Mouse (Mus musculus) B cell, adult 2 months (primary cell): ENCODE measurements around the gene Exosc7.

Source experiments
- DNase-seq, 2 experiments: peaks; one replicate each; pipeline ENCODE4 v3.0.0; 2022

The Exosc7 gene

GRCm38 (mm10) chr9:123112805-123113521 lies at the start of gene Exosc7, which contains the start of gene Zdhhc3:
TSS of gene Exosc7 (plus strand) at chr9:123113215.
TSS of gene Zdhhc3 (minus strand) at chr9:123113205.
- DNase-seq: peak; percentile 88 to 93

DNA sequence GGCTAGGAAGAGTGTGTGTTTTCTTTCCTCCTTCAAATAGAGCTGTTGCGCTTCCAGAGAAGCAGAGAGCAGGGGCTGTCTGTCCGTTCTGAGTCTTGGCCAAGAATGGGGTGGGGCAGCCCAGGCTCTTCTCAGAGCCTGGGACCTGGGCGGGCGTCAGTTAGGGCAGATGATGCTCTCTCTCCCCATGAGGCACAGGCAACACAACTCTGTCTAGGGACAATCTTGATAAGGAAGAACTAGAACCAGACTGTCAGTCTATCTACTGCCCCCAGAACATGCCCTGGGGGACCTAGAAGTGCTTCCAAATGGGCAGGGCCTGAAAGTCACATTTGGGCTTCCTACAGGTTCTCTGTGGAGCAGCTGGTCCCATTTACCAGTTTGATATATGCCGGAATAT lies 33.9 kb upstream of the Exosc7 start:
- DNase-seq: no peak

- DNase-seq: no peak
Observed at GRCm38 (mm10) chr9:123080355-123080754, 32.7 kb upstream of the Exosc7 start.

- DNase-seq: no peak
Observed at GRCm38 (mm10) chr9:123080796-123081195, 32.2 kb upstream of the Exosc7 start.

DNA sequence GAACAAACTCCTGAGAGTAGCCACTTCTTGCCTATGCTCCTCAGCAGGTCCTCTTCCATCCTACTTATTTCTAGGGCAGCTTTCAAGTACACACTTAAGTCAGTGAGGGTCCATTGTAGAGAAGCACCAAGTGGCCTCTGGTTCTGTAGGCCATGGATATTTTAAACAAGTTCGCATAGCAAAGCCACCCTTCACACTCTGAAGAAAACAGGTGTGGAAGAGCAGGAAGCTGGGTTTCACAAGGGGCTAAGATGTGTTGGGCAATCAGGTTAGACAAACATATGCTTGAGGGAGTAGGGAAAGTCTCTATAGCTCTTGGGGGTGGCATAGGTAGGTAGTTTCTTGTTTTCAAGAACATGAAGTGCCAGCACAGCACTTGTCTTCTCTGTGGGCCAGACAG lies 27.6 kb upstream of the Exosc7 start:
- DNase-seq: no peak

- DNase-seq: no peak
Observed at GRCm38 (mm10) chr9:123087558-123087957, 25.5 kb upstream of the Exosc7 start.

DNA sequence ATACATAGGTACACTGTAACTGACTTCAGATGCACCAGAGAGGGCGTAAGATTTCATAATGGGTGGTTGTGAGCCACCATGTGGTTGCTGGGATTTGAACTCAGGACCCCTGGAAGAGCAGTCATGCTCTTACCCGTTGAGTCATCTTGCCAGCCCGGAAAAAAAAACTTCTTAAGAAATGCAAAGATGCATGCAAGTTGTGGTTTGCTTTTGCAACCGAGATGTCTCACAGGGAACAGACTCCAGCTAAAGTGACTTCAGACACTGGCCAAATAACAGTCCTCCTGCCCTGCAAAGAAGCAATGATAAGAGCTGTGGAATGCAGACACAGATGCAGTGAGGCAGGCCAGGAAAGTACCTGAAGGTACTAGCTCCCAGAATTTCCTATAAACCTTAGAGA lies 22.2 kb upstream of the Exosc7 start:
- DNase-seq: no peak

GRCm38 (mm10) chr9:123099631-123100455 lies 13.2 kb upstream of the Exosc7 start:
- DNase-seq: no peak

DNA sequence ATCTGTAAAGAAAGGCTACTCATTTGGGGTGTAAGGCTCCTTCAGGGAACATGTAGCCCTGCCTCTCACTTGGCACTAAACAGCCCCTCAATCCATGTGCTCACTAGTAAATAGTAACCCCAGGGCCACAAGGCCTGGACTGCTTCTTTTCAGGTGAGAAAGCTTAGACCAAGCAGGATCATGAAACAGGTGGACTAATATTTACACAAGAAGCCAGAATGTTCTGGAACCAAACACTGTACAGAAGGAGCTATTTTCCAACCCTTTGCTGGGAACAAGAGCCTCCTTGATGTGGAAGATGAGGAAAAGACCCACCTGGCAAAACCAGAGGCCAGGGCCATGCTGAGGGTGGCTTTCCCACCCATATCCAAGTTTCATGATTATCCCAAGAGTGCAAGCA lies 9.6 kb upstream of the Exosc7 start:
- DNase-seq: no peak

GRCm38 (mm10) chr9:123104362-123104761 lies 8.7 kb upstream of the Exosc7 start:
- no peak for DNase-seq

GRCm38 (mm10) chr9:123107186-123107585 lies 5.8 kb upstream of the Exosc7 start:
- no peak for DNase-seq

DNA sequence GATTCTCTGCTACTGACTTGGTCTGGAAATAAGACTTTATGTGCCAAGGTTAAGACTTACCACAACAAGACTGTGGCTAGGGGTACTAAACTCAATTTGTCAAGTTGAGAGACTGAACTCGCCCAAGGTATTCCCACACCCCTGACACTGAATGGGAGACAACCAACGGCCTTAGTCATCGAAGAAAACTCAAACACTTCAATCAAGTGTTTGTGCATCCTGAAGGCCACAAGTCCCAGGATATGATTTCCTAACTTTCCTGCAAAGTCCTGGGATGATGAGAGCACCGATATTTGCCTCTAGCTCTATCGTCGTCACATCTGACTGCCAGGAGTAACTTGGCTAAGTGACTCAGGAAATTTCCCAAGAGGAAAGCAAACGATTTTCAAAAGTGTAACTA lies 3.8 kb upstream of the Exosc7 start:
- no peak for DNase-seq

DNA sequence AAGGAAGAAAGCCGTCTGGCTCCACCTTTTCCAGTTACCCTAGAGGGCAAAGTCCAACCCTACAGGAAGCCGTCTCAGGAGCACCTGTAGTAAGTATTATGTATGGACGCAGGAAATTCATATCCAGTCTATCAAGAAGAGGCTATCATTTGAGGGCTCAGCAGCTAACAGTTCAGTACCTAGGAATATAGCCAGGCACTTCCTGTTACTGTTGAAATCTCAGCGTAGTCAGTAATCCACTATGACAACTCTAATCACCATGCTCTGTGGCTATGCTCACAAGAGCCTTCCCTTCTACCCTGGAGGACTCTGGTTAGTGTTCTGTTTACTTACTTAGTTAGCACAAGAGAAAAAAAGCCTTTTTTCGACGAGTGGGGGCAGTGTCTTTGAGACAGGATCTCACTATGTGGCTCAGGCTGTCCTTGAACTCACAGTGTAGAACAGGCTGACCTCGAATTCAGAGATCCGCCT lies 1.2 kb upstream of the Exosc7 start:
- peak; percentile 24 to 34 for DNase-seq

DNA sequence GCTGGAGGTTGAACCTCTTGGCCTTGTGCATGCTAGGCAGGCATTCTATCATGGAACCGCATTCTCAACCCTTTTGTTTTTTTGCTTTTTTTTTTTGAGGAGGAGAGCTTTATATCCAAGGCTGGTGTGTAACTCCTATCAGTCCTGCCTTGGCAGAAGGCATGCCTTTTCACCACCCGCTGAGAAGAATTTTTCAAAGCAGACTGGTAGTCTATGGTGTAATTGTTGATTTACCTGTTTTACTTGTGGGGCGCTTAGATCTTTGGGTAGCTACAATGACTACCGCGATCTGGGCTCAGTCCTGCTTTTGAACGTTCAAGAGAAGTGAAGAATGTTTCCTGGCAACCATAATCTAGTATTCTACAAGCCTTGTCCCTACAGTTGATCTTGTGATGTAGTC lies 916 bp downstream of the Exosc7 start:
- DNase-seq: no peak

DNA sequence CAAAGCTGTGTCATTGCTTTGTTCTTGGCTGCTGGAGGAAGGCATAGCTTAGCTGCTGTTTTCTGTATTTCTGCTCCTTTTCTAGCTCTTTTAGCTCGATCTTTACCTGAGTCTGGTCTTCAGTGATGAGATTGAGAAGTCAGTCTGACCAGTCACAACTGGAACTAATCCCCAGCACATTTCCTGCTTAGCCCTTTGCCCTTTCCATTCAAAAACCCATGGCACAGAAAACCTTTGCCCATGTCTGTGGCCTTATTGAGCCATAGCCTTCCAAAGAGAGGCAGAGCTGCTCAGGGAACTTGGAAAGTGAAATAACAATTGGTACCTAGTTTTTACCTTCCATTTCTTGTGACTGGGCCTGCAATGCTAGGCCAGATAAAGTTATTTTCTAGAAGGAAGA lies 2.6 kb downstream of the Exosc7 start:
- DNase-seq: no peak

DNA sequence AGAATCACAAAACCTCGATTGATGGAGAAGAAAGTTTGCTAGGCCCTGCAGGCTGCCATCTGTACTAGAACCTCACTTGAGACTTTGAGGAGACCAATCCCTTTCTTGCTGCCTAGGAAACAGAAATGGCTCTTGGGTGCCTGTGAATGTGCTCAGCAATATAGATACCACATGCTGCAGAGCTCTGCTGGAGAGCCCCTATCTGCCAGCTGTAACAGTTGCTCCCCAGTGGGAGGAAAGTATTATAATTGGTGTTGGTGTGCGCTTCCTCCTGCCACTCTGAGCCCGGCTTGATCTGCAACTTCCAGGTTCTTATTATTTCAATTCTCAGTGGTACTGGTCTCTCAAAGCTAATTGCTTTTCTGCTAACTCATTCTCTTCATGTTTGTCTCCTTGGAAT lies 10.0 kb downstream of the Exosc7 start:
- DNase-seq: no peak

- peak; percentile 6 to 14 for DNase-seq
Observed at GRCm38 (mm10) chr9:123123571-123124412, 10.8 kb downstream of the Exosc7 start.

DNA sequence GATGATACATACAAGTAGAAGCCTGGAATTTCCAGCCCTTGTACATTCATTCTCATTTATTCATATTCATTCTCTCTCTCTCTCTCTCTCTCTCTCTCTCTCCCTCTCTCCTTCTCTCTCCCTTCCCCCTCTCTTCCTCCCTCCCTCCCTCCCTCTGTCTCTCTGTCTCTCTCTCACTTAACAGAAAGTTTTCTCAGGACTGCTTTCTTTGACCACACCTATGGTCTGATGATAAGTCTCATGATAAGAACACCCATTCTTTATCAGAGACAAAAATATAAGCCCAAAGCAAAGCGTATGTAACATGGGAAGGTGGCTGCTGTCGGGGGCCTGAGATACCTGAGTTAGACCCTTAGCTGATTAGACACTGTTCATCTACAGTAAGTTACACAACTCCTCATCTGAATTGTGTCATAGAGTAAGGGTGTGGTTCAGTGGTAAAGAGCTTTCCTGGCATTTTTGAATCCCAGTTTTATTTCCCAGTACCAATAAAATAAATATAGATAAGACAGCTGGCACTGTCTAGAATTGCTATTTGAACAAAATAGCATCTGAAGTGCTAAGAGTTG lies 11.5 kb downstream of the Exosc7 start:
- DNase-seq: no peak

DNA sequence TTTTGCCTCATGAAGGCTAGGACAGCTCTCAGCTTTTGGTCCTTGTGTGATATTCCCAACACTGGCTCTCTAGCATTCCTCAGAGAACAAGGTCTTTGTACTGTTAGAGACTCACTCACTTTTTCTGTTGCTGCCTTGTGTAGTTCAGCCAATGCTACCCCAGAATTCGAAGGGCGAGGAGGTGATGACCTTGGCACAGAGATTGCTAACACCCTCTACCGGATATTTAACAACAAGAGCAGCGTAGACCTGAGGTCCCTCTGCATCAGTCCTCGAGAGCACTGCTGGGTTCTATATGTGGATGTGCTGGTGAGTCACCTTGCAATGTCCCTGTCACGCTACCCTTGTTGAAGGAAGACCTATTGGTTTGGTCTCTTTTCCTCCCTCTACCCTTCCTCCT lies 14.6 kb downstream of the Exosc7 start:
- no peak for DNase-seq

GRCm38 (mm10) chr9:123132994-123133393 lies 20.0 kb downstream of the Exosc7 start:
- no peak for DNase-seq

- no peak for DNase-seq
Observed at GRCm38 (mm10) chr9:123136953-123137682, 24.1 kb downstream of the Exosc7 start.

GRCm38 (mm10) chr9:123138891-123139474 lies 26.0 kb downstream of the Exosc7 start:
- DNase-seq: no peak
